Mouse (Mus musculus): Measurements from ENCODE around the gene Plekha7.

GRCm38 (mm10) chr7:116269501-116269995, 38.6 kb downstream of the Plekha7 start:
- TF ChIP-seq CTCF (IDR thresholded peaks at IDR 0.05; ENCODE audit: low read depth) (no peak), EP300 (IDR thresholded peaks at IDR 0.05; ENCODE audit: low read depth) (no peak)

All from heart, postnatal 0 days (tissue).